ENCODE assay signal across 29 mouse cellular contexts in genomic region chr15:98957475-98957874, GRCm38 (mm10). TPM values are rescaled to one million over a fixed set of nuclear protein-coding genes. Genes with fewer than 3 reads are reported as not detected.
"Had no signal": no experiment of that assay in that cellular context is flagged by ENCODE, and none has a peak within 500 bp of the region (broad histone marks: within the 10 kb centered on the region; RNA-seq: fewer than 3 reads in every experiment).

No protein-coding gene starts in this region.

- ATAC-seq: hindbrain, embryonic 16.5 days; inflammation-experienced regulatory T-cells, adult 6 months; intestine, embryonic 15.5 days had no signal

- H3K4me2 ChIP-seq: heart, embryonic 12.5 days; hindbrain, embryonic 12.5 days; hindbrain, embryonic 14.5 days; intestine, embryonic 15.5 days; kidney, embryonic 15.5 days; limb, embryonic 13.5 days; limb, embryonic 15.5 days had no signal

- H3K36me3 ChIP-seq: heart, embryonic 10.5 days; heart, embryonic 12.5 days; hindbrain, embryonic 10.5 days; hindbrain, embryonic 12.5 days; intestine, embryonic 15.5 days; kidney, embryonic 15.5 days; limb, embryonic 13.5 days; limb, embryonic 15.5 days had no signal

- H3K9ac ChIP-seq: heart, embryonic 12.5 days; hindbrain, embryonic 12.5 days; hindbrain, embryonic 14.5 days; intestine, embryonic 15.5 days; kidney, embryonic 15.5 days; limb, embryonic 13.5 days; limb, embryonic 15.5 days had no signal

- H3K9me3 ChIP-seq: heart, embryonic 10.5 days; heart, embryonic 12.5 days; hindbrain, embryonic 10.5 days; hindbrain, embryonic 12.5 days; intestine, embryonic 15.5 days; kidney, embryonic 15.5 days; limb, embryonic 13.5 days; limb, embryonic 15.5 days had no signal

- DNase-seq: gastrocnemius, adult 2 months; gastrocnemius, postnatal 10 days; gastrocnemius, postnatal 25 days; heart, adult 18-20 months; heart, postnatal 10 days; heart, postnatal 4 days; kidney, adult 11 months; kidney, adult 2 months; kidney, adult 9 months; kidney, postnatal 14 days; kidney, postnatal 36 days; layer of hippocampus, adult 9-11 months; layer of hippocampus, postnatal 36 days; left cerebral cortex, postnatal 4 days had no signal

- H3K27ac ChIP-seq: gastrocnemius, adult 2 months; heart, embryonic 10.5 days; hindbrain, embryonic 10.5 days; hindbrain, embryonic 12.5 days; intestine, embryonic 15.5 days; kidney, embryonic 15.5 days; kidney, postnatal 0 days; limb, embryonic 13.5 days; limb, embryonic 15.5 days had no signal

- H3K4me3 ChIP-seq: gastrocnemius, adult 2 months; heart, embryonic 10.5 days; heart, embryonic 12.5 days; hindbrain, embryonic 10.5 days; hindbrain, embryonic 12.5 days; intestine, embryonic 15.5 days; kidney, embryonic 15.5 days; limb, embryonic 13.5 days; limb, embryonic 15.5 days had no signal

- H3K27me3 ChIP-seq: heart, embryonic 12.5 days; hindbrain, embryonic 12.5 days; intestine, embryonic 15.5 days; kidney, embryonic 15.5 days; limb, embryonic 13.5 days; limb, embryonic 15.5 days had no signal

RNA-seq across cellular contexts. Expression of gene Gm49450, which starts 4.1 kb away (rescaled TPM):
- polyA plus RNA-seq: heart, embryonic 10.5 days; heart, embryonic 12.5 days; heart, embryonic 14.5 days; heart, embryonic 16.5 days; hindbrain, embryonic 10.5 days; hindbrain, embryonic 12.5 days; hindbrain, embryonic 14.5 days; hindbrain, embryonic 16.5 days; inflammation-experienced regulatory T-cells, adult 6 months; intestine, embryonic 15.5 days; kidney, adult 2 months; kidney, embryonic 15.5 days; kidney, postnatal 0 days; limb, embryonic 11.5 days; limb, embryonic 13.5 days; limb, embryonic 15.5 days had no signal
